Mouse (Mus musculus) B cell, adult 2 months (primary cell): ENCODE data around the gene Sbno2.
"Not testable (repeated sequence)": the region's sequence is repeated elsewhere in the genome, so short reads cannot be mapped to it uniquely, and the experiment has no call there.

Experiments used
- DNase-seq, 2 experiments: peaks; one replicate each; pipeline ENCODE4 v3.0.0; 2022

Sbno2 gene

DNA sequence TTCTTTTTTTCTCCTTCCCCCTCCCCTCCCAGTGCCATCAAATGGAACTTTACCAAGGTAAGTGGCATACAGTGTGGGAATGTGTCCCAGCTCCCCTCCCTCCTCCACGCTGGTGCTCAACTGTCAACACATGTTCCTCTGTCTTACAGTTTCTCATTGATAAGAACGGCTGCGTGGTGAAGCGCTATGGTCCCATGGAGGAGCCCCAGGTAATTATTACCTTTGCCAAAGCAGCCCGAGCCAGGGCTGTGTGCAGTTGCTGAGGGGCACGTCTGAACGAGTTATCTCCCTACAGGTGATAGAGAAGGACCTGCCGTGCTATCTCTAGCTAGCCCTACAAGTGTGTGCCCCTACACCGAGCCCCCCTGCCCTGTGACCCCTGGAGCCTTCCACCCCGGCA lies 49.5 kb downstream of the Sbno2 start:
- DNase-seq = no peak

DNA sequence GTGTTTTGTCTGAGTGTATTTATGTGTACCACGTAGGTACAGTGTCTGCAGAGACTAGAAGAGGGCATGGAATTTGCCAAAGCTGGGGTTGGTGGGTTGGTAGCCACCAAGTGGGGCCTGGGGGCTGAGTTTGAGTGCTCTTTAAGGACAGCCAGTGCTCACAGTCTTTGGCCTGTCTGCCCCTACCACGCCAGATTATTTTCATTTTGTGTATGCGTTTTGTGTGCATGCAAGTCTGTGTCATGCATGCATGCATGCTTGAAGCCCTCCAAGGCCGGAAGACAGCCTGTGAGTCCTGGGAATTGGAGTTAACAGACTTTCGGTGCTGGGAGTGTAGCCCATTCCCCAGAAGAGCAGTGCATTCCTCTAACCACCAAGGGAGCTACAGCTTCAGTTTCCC lies 50.0 kb downstream of the Sbno2 start:
- no peak for DNase-seq

DNA sequence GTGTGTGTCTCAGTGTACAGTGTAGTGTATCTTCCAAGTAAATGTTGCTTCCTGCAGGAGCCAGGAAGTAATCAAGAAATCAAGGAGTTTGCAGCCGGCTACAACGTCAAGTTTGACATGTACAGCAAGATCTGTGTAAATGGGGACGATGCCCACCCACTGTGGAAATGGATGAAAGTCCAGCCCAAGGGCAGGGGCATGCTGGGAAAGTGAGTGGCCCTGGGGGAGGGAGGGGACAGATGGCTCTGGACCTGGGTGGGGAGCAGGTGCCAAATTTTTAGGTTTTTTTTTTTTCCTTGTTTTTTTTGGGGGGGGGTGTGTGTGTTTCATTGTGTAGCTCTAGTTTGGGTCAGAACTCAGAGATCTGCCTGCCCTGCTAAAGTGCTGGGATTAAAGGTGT lies 50.5 kb downstream of the Sbno2 start:
- DNase-seq = not testable (repeated sequence)

DNA sequence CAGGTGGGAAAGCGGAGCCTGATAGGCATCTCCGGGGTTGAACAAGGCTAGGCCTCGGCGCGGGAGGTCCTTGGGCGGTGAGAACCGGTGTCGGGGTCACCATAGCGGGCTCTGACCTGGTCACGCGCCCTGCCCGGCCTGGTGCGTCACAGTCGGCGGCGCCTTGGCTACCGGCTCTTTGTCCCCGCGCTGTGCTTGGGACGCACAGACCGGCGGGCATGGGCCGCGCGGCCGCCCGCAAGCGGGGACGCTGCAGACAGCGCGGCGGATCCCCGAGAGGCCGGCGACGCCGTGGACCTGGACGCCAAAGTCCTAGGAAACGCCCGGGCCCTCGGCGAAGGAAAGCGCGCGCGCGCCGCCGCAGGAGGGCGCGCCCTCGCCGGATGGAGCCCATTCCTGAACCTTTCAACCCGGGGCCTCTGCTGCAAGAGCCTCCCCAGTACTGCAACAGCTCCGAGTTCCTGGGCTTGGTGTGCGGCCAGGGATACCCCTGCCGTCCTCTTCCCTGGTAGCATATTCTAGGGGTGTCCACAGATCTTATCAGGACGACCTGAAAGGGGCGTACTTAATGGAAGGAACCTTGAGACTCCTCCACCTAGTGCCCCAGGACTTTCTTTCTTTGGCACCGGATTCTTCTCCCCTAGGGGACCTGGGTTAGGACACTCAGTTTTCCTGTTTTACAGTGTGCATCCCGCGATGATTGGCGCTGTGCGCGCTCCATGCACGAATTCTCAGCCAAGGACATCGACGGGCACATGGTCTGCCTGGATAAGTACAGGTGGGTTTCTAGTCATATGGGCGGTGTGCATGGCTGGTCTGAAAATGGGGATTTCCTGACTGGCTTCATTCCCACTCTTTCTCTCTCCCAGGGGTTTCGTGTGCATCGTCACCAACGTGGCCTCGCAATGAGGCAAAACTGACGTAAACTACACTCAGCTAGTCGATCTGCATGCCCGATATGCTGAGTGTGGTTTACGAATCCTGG lies 51.2 kb downstream of the Sbno2 start:
- peak; percentile 55 to 64 for DNase-seq

DNA sequence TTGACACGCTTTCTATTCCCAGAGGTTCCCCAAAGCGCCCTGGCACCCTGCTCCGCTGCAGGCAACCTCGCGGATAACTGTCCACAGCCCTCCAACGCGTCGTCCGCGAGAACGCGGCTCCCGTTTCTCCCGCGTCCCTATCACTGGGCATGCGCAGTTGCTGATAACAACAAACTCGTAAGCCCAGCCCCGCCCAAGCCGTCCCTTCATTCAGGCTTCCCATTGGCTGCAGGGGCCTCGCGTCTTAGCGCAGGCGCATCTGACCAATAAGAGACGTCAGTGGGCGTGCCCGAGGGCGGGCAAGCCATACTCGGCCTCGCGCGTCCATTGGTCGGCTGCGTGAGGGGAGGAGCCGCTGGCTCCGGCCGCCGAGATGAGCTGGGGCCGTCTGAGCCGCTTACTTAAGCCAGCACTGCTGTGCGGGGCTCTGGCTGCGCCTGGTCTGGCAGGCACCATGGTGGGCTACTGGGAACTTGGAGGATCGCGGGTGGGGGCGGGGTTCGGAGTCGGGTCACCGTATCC lies 52.1 kb downstream of the Sbno2 start:
- peak; percentile 99 for DNase-seq

DNA sequence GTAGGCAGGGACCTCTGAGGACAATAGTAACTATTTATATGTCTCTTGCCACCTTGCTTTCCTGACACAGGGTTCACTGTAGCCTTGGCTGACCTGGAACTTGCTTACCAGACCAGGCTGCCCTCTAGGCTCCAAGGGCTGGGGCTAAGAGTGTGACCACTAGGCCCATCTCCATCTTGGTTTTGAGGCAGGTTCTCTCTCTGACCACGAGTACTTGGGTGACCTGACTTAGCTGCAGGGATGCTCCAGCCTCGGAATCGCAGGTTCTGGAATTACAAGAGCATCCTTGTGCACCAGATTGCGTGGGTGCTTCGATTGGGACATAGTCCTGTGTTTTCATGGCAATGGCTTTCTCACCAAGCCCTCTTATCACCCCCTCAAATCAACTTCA lies 53.0 kb downstream of the Sbno2 start:
- DNase-seq = no peak

DNA sequence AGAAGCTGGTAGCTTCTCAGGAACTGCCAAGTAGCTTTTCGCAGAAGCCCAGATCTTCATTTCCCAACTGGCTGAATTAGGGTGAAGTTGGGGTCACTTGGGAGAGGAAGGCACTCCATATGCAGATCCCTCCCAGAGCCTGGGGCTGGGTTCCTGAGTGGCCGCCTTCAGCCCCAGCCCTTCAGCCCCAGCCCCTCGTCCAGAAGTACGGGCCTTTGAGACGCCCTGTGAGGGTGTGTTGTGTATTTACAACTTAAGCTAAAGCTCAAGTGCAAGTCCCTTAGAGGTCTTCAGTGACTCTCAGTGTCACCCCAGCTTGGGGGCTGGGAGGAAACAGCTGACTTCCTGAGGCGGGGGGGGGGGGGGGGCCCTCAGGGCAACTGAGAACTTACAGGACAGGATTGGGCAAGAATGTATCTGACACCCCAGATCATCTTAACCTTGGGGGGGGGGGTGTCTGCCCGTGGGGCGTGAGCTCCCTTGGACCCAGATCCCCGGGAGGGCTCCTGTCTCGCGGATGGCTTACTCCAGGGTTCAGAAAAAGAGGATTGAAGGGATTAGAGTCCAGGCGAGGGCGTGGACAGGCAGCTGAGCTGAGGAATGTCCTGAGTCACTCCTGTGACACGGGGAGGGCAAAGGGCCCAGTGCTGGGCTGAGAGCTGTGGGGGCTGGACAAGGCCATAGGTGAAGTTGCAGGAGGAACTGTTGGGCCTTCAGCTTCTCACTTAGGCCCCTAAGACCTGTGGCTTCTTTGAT lies 53.6 kb downstream of the Sbno2 start:
- DNase-seq = no peak

DNA sequence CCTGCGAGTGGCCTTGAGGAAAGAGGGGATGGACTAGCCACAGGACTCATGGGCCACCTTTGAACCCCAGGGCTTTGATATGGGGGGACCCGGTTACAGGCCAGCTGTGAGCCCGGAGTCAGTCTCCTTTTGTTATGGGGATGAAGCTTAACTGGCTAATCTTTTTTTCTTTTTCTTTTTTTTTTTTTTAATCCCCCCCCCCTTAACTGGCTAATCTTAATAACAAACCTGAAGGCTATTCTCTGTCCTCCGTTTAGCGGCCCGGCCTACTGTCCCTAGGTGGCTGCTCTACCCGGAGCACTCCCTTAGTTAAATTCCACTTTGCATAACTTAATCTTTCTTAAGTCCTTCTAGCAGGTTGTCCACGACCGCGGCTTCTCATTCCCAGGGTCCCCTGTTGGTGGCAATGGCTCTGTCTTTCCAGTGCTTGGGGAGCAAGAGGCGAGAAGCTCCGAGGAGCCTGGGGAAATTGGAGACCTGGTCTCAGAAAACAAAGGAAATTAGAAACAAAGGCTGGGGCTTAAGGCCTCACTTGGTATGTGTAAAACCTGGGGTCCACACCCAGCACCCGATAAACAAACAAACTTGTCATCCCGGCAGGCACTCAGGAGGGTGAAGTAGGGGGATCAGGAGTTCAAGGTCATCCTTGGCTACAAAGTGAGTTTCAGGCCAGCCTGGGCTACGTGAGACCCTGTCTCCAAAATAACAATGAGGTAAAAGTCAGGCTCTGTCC lies 54.3 kb downstream of the Sbno2 start:
- DNase-seq = no peak

DNA sequence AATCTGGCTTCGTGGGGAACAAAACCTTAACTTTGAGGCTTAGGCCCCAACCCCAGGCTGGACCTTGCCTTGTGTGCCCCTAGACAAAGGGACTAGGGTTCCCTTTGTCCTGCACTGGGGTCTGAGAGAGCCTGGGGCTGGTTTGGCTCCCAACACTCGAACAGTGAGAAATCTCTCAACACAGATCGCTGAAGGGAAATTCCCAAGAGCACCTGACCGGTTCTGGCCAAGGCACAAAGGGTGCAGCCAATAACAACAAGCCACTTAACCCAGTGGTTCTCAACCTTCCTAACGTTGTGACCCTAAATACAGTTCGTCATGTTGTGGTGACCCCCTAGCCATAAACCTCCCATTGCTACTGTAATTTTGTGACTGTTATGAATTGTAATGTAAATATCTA lies 55.1 kb downstream of the Sbno2 start:
- no peak for DNase-seq

DNA sequence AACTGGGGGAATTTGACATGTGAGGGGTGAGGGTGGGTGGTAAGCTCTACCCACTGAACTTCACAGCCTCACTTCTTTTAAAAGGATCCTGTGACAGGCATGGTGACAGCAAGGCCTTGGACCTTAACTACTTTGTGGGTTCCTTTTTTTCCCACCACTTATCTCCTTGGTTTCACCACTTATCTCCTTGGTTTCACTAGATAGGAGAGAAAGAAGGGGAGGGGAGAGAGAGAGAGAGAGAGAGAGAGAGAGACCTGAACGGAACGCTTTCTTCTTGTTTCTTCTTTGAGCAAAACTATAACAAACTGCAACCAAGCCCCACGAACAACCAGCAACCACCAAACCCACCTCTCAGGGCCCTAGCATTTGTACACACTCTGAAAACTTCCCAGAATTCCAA lies 56.5 kb downstream of the Sbno2 start:
- no peak for DNase-seq

DNA sequence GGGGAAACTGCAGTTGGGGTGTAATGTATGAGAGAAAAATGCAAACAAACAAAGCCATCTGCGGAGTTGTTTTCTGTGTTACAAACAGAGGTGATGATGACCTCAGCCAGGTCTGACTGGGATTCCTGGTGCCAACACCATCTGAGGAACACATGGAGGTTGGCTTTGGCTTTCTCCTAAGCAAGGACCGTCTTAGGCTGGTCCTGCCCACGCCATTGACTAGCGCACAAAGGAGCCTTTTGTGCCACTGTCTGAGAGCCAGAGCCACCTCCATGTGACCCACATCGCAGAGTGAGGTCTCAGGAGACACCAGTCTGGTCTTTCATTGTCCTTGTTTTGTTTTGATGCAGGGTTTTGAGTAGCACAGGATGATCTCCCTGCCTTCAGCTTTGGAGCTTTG lies 57.0 kb downstream of the Sbno2 start:
- DNase-seq = no peak

DNA sequence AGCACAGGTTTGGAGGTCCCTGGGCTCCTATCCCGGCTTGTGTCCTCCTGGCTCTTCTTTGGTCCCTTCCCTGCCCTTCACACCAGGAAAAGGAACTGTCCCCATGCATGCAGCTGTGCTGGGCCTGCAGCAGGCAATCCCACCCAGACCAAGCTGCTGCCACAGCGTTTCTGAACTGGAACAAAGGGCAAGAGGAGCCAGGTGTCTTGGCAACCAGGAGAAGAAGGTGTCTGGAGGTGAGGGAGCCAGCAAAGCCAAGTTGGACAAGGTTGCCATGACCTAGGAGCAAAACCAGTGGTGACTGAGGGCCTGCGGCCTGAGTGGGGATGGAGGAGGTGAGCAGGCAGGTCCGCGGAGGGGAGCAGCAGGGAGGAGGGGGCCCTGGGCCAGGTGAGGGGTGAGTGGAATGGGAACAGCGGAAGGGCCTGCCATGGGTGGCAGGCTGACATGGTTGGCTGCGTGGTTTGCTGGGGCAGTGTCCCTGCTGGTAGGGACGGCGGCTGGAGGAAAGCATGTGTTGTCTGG lies 58.3 kb downstream of the Sbno2 start, which contains the start of gene Gpx4:
Gpx4 (plus strand) TSS at position 126 of the 525 bp plus-strand sequence.
- DNase-seq = no peak

DNA sequence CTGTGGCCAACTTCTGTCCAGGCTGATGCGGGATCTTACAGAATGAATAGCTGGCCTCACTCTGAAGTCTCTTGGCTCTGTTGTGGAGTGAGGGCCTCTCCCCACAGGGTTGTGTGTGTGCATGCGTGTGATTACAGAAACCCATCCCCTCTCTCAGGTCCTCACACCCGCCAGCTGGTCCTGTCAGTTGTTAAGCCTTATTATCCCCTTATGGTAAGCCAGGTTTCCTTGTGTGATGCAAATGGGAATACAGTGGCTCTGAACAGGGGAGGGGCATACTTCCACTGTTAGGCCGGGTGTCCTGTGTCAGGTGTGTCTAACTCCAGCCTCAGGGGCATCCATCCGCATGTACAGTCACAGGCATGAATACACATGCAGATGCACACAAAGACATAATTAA lies 59.6 kb downstream of the Sbno2 start:
- DNase-seq = no peak

DNA sequence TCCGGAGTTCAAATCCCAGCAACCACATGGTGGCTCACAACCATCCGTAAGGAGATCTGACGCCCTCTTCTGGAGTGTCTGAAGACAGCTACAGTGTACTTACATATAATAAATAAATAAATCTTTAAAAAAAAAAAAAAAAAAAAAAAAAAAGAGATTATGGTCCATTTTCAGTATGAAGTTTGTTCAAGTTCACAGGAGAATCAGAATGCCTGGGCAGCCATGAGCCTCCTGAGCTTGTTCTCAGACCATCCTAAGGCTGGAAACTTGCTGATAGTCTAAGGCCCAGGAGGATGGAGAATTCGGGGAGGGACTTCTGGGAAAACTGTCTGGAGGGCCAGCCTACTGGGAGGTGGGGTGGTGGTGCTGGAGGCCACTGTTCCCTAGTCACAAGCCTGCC lies 60.0 kb downstream of the Sbno2 start:
- not testable (repeated sequence) for DNase-seq

DNA sequence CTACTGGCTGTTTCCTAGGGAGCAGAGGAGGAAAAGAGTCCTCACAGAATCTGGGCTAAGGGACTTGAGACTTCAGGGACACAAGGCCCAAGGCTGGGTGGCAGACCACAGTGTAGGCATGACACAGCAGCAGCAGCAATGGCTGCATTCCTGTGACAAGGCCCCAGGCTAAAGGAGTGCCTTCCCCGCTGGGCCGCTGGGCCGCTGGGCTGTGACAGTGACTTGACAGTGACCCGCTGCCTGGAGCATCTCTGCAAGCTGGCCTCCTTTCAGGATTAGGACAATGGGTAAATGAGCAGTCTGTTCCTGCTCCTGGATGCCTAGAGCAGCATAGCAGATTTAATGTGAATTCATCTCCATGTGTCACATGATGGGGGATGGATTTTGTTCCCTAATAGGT lies 61.3 kb downstream of the Sbno2 start:
- no peak for DNase-seq

DNA sequence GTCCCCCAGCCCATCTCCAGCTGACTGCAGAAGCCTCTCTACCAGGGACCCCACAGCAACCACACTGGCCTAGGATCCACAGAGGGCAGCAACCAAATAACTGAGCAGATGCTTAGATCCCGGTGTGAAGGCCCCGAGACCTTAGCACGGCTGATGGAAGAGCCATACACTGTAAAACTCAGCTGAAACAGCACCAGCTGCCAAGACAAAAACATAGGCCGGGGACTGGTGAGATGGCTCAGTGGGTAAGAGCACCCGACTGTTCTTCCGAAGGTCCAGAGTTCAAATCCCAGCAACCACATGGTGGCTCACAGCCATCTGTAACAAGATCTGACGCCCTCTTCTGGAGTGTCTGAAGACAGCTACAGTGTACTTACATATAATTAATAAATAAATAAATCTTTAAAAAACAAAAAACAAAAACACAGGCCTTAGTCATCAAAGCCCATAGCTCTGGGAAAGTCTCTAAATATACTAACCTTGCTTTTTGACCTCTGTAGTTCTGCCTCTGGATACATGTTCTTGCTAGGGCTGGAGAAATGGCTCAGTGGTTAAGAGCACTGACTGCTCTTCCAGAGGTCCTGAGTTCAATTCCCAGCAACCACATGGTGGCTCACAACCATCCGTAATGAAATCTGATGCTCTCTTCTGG lies 63.8 kb downstream of the Sbno2 start:
- DNase-seq = not testable (repeated sequence)

DNA sequence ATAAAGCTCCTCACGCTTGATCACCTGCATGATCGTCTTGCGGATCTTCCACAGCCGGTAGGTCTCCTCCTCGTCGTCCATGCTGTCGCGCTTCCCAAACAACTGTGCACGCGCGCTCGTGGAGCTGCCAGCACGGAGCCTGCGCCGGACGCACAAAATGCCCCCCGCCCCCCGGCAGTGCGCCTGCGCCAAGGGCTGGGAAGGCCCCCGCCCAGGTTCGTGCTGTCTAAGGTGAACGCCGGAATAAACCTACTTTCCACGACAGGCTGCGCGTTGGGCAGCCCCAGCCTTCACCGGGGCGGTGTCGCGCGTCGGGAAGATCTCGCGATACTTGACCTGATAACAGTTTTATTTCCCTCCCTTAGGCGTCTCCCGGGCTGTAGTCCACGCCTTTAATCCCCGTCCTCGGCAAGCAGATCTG lies 65.8 kb downstream of the Sbno2 start, which contains the start of gene Polr2e:
Polr2e (minus strand) TSS at position 237 of the 421 bp plus-strand sequence.
- peak; percentile 99 for DNase-seq

DNA sequence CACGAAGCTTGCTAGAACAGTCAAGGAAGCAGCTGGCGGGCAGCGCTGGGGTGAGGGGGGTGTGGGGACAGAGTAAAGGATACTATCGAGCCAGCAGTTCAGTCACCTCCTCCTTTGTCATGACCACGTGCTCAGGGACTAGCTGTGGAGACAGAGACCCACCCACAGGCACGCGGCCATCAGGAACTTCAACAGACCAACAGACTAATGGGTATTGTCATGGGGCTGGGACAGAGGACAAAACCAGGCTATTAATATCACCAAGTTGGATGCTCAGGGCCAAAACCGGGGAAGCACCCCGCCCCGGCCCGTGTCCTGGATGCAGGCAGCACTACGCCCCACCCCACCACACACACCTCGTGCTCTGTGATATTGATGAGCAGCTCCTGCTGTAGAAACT lies 68.5 kb downstream of the Sbno2 start:
- DNase-seq = no peak

DNA sequence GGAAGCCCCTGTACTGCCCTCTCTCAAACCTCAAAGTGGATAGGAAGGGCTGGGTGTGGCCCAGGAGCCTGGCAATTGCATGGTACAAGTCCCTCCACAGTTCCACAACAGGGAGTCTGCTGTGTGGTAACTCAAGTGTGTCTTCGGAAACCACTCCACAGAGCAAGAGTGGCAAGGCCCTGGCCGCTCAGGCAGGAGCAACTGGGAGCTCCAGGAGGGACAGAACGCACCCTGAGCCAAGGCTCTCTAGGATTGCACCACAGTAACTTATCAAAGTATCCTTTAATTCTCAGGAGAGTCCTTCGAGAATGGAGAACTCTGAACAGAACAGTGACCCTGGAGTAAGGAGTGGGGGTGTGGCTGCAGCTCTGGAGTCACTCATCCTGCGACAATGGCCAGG lies 69.7 kb downstream of the Sbno2 start:
- no peak for DNase-seq

DNA sequence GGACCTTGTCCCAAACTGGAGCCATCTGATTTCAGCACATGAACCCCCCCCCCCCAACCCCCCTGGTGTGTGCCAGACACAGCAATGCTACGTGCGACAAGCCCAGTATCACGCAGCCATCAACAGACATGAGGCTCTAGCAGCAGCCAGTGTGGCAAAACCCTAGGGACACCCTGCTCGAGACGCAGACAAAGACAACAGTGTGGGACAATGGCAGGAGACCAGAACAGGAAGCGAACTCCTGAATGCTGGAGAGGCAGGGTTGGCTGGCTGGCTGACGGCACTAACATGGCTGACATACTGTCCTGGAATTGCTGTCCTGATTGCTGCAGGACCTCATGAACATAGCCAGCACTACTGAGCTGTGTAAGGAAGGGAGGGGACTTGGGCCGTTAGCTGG lies 70.2 kb downstream of the Sbno2 start:
- DNase-seq = no peak

DNA sequence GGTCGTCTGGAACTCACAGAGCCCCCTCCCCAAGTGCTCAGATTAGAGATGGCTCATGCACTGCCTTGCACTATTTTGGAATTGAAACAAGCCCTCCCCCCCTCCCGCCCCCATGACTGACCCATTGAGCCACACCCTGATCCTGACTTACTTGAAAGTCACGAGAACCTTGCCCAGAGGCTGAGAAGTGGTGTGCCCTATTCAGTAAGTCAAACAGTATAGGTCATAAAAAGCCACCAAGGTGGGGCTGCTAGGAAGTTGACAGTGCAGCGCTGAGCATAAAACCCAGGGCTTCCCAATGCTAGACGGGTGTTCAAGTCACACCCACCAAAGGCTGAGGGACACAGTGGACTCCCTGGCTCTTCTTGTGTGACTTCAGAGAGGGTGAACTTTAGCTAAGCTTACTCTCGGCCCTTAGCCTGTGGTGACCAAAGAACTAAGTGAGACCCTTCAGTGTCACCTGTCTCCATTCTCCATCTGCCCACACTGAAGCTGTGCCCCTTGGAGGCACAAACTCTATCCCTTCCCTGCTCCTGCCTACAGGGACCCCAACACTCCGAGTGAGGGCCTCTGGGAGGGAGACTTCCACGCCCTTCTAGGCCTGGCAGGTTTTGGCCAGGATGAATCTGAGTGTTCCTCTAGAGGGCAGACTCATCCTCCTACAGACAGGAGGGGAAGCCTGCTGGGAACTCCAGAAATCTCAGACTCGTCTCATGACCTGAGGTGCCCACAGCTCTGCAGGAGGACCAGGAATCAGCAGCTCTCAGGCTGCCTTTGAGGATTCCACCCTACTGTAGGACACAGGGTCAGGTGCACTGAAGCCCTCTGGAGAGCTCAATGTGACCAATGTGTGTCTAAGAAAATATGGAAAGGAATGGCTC lies 71.6 kb downstream of the Sbno2 start:
- peak; percentile 58 to 64 for DNase-seq
